Mouse (Mus musculus): ENCODE results near the gene Vmn1r82.

Gene Vmn1r82

GRCm38 (mm10) chr7:12300130-12300529 lies at the start of gene Vmn1r82:
TSS of gene Vmn1r82 (plus strand) at chr7:12300430.
- no peak for DNase-seq (ENCODE audit: low spot score)

GRCm38 (mm10) chr7:12268169-12268568 lies 32.1 kb upstream of the Vmn1r82 start, which contains the start of gene Vmn1r81:
TSS of gene Vmn1r81 (minus strand) at chr7:12268269.
- no peak for DNase-seq (ENCODE audit: low spot score)

- DNase-seq (ENCODE audit: low spot score), result no peak
Measured at GRCm38 (mm10) chr7:12329381-12329780, 29.2 kb downstream of the Vmn1r82 start, which contains the start of gene Vmn1r83. TSS of gene Vmn1r83 (minus strand) at chr7:12329481.

All from MN1 (cell line).